Mouse (Mus musculus): Measurements from ENCODE around the gene Gm11758.
"Not testable (repeated sequence)": the region's sequence is repeated elsewhere in the genome, so short reads cannot be mapped to it uniquely, and the experiment has no call there.

The Gm11758 gene

GRCm38 (mm10) chr4:73876166-73876565, at the start of gene Gm11758:
Gene Gm11758, minus strand, starts transcription at chr4:73876266.
- in situ Hi-C loops (cut with MboI, MseI): not testable (repeated sequence)

GRCm38 (mm10) chr4:73920660-73921059, 44.6 kb upstream of the Gm11758 start, which contains the start of gene Gm11756:
Gene Gm11756, minus strand, starts transcription at chr4:73920760.
- in situ Hi-C loops (cut with MboI, MseI): not testable (repeated sequence)

GRCm38 (mm10) chr4:73905853-73906252, 29.8 kb upstream of the Gm11758 start, which contains the start of gene Gm13871:
Gene Gm13871, minus strand, starts transcription at chr4:73905953.
- in situ Hi-C loops (cut with MboI, MseI): not testable (repeated sequence)

DNA sequence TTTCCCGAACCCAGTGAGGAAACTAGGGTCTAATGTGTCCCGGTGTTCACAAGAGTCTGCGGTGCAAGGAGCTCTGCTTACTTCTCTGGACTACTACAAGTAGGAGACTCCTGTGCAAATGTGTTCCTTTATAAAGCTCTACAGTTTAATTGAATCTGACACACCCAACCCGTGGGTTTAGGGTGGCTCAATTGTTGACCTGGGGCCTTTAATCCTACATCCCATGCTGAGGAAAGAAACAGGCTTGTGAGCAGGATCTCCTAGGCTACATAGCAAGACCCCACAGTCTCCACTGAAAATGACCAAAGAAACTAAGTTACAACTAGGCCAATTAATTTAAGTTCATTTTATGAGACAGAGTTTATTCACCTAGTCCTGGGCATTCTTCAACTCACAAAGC, 14.9 kb upstream of the Gm11758 start, which contains the start of gene Gm11757:
Gm11757 (minus strand) TSS at position 101 of the 400 bp plus-strand sequence.
- in situ Hi-C loops (cut with MboI, MseI): not testable (repeated sequence)

GRCm38 (mm10) chr4:73826587-73826986, 49.5 kb downstream of the Gm11758 start:
- in situ Hi-C loops (cut with MboI, MseI): no loop called here

Data from T-helper 1 cell (primary cell).